25 mouse cellular contexts compared by ENCODE assay signal in the genomic region with DNA sequence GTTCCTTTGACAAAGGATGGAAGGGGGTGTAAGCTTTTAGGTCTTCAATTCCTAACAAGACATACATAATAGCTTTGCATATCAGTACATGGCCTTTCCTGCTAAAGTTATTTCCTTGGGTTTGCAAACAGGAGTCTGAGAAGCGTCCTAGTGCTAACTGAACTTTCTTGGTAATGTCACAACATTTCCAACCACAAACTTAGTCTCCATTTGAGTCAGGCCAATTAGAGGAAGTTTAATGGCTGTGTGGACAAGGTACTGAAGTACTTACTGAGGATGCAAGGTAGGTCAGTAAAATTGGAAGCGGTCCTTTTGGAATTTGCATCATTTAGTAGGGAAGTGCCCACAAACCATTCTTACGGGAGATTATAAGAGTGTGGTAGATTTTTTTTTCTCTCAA. TPM values are rescaled to one million over a fixed set of nuclear protein-coding genes. Genes with fewer than 3 reads are reported as not detected.
"Had no signal": no experiment of that assay in that cellular context is flagged by ENCODE, and none has a peak within 500 bp of the region (broad histone marks: within the 10 kb centered on the region; RNA-seq: fewer than 3 reads in every experiment).

No protein-coding gene starts in this region.

- ATAC-seq: hindbrain, embryonic 16.5 days; inflammation-experienced regulatory T-cells, adult 6 months; intestine, embryonic 15.5 days; intestine, postnatal 0 days had no signal

- DNase-seq: gastrocnemius, adult 2 months; gastrocnemius, postnatal 10 days; gastrocnemius, postnatal 36 days; heart, adult 18-20 months; heart, postnatal 10 days; heart, postnatal 4 days; kidney, adult 2 months; kidney, adult 9 months; kidney, postnatal 10 days; kidney, postnatal 25 days; kidney, postnatal 4 days; liver; liver, embryonic 13.5 days had no signal

RNA-seq across cellular contexts. Expression of a gene that starts 28.6 kb away (rescaled TPM):
- total RNA-seq: gastrocnemius, adult 2 months; gastrocnemius, postnatal 10 days; gastrocnemius, postnatal 36 days; heart, adult 8-10 months; heart, postnatal 25 days; heart, postnatal 4 days; layer of hippocampus, adult 2 months; layer of hippocampus, postnatal 10 days; layer of hippocampus, postnatal 25 days; left cerebral cortex, adult 2 months; left cerebral cortex, postnatal 14 days; left cerebral cortex, postnatal 36 days had no signal
